Mouse (Mus musculus): Measurements from ENCODE around the gene Cp. TPM values are rescaled to one million over a fixed set of nuclear protein-coding genes. Genes with fewer than 3 reads are reported as not detected.
A peak's percentile ranks its signal among the peaks of the same experiment; 100 is the strongest.
"Not testable (repeated sequence)": the region's sequence is repeated elsewhere in the genome, so short reads cannot be mapped to it uniquely, and the experiment has no call there.

Gene Cp
- total RNA-seq (2015) (1.0 and 3.0 TPM in 2 replicates), total RNA-seq (2017) (3.0 and 3.6 TPM in 2 replicates)

DNA sequence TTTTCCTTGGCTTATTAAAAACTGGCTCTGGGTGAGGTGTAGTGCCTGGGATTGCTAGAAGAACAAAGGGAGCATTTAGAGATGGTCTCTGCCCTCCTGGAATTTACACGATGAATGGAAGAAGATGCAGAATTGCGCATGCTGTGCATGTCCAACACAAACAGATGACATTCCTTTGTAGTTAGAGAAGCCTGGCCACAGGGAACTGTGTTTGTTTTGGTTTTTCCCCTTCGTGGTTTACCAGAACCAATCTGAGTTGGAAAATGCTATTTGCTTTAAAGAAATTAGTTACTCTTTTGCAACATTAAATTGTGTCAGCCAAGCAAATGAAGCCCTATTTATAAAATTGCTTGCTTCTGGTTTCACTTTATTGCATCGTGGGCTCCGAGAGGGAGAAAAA is at the start of gene Cp:
Cp (plus strand) TSS at position 170 of the 400 bp plus-strand sequence.
- no peak for ATAC-seq (ENCODE audit: poor library complexity, severe bottlenecking)

DNA sequence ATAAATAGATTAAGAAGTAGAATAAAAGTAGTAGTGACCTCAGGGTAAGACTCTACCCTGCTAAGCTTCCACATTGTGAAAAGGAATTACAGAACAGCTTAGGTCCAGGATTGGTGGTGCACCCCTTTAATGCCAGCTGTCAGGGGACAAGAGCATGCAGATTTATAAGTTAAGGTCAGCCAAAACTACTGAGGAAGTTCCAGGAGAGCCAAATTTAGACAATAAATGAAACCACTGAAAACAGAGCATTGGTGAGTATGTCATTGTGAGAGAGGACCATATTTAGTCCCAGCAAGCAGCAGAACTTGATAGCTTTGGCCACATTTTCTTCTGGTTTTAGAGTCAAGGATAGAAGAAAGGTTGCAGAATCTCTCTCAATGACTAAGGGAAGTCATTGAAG is 8.3 kb upstream of the Cp start:
- ATAC-seq (ENCODE audit: poor library complexity, severe bottlenecking), result no peak

DNA sequence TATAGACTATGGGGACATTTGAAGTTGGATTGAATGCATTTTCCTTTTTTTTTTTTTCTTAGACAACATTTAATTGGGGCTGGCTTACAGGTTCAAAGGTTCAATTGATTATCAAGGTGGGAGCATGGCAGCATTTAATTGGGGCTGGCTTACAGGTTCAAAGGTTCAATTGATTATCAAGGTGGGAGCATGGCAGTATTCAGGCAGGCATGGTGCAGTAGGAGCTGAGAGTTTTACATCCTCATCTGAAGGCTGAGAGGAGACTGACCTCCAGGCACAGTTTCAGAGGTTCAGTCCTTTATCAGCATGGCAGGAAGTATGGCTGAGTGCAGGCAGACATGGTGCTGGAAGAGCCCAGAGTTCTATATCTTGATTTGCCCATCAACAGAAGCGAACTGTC is 7.5 kb upstream of the Cp start:
- not testable (repeated sequence) for ATAC-seq (ENCODE audit: poor library complexity, severe bottlenecking)

DNA sequence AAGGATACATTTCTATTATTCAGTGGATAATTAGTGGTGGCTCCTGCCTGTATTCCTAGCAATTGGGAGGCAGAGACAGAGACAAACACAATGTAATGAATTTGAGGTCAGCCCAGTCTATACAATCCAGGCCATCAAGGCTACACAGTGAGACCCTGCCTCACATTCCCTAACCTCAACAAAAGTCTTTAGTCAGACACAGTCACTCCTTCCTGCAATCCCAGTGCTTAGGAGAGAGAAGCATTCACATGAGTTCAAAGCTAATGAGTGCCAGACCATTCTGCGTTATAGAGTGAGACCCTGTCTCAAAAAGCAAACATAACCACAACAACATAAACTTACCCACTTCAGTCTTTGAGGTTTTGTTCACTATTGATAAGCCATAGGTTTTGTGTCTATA is 3.4 kb upstream of the Cp start:
- ATAC-seq (ENCODE audit: poor library complexity, severe bottlenecking), result no peak

DNA sequence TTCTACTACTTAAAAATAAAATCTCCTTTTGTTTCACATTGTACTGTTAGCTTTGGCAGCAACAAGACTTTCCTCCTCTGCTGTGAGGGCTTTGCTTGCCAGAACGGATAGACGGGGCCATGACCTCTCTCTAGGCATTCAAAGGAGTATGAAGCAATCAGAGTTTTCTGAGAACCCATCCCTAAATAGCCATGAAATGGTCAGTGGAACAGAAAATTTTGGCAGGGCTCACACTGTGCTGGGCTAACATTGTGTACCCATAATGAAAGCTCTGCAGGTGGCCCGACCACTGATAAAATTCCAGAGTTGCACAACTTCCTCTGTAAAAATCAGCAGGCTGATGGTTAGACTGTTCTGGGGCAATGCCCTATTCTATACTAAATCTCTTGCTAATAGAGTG is 3.0 kb upstream of the Cp start:
- ATAC-seq (ENCODE audit: poor library complexity, severe bottlenecking), result peak; percentile 67

DNA sequence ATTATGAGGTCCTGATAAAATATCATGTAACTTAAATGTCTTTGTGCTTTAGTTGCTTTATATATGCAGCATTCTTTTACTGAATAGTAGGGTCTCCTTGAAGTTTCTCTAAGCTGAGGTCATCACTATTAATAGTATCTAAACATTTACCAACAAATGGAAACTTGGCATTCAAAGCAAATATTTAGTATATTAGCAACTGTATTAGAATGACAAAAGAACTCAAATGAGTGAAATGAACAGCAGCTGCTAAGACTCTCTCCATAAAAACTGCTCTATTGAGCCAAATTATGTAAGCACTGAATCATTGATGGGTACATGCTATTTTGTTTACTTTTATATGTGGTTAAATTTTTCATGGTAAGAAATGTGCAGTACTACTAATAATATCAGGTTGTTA is 1.2 kb downstream of the Cp start:
- ATAC-seq (ENCODE audit: poor library complexity, severe bottlenecking), result no peak

DNA sequence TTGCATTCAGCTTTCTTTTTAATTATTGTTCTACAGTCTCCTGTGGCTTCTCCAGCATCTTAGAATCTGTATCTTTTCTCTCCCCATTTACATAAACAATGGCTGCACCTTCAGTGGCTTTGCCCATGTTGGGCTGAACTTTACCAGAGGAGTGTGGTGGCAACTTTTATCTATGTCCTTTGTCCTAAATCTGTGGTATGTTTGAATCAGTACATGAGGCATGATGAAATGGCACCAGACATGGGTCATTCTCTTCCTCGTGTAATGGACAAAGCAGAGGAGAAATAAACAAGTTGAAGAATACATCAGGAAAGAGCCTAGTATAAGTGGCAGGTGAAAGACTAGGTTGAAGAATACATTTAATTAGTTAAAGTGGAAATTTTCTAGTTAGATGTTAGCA is 2.1 kb downstream of the Cp start:
- no peak for ATAC-seq (ENCODE audit: poor library complexity, severe bottlenecking)

DNA sequence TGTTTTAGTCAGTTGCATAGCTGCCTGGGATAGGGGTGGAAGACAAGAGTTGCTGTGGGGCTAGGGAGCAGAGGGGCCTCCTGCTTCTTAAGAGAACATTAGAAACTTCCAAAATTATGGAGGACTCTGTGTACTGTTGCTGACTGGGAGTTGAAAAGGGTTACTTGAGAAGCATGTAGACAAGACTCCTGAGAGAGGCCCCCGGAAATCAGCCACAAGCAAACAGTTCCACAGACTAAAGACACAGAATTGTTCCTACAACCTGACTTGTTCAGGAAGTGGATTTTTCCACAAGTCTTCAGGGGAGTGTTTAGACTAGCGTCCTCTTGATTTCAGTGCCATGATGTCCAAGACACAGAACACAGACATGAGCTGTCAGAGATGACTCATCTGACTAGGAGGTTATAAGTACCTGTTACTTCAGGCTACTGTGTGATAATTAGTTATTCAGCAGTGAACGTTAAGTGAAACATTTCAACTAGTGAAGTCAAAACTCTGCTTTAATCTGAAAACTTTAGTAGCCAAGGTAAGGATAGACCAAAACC is 3.8 kb downstream of the Cp start:
- ATAC-seq (ENCODE audit: poor library complexity, severe bottlenecking), result no peak

DNA sequence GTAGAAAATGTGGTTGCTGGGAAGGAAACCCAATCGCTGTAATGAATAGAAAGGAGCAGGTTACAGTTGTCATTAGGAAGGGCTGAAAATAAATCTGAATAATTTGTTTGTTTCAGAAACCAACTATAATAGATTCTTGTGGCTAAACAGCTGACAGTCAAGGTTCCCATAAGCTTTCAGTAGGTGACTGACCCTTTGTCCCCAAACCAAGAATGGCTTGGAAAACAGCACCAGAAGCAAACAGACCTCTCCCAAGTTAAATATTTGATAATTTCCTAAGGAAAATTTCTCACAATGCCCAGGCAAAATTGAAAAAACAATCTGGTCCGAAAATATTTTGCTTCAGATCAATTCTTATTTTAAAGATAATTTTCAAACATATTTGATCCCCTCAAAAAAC is 4.5 kb downstream of the Cp start:
- ATAC-seq (ENCODE audit: poor library complexity, severe bottlenecking), result no peak

DNA sequence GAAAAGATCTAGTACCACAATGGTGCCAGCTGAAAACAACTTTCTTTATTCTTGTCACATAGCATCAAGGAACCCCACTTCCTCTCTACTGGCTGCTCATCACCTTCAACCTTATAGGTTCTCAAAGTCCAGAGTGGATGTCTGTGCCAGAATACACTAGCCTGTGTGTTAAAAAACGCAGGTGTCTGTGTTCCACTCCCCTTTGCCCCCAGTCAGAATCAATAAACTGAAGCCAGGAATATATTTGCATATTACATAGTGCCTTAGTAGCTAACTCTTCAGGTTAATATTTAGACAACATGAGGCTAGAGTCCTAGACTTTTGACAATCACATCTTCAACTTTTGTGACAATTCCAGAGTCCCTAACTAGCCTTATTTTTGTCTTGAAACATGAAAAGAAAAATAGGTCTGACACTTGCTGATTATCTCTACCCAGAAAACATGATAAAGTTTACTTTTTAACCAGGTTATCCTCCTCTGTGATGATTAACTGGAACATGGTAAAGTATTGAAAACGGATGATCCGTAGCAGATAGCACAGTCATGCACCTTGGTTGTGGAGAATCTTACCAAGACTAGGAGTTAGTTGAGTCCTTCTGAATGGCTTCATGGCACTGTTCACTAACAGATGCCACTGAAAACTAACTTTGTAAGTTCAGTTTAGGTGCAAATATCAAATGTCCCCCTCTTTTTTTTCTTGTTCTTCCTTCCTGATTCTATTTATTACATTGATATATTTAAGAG is 6.1 kb downstream of the Cp start:
- ATAC-seq (ENCODE audit: poor library complexity, severe bottlenecking), result no peak

DNA sequence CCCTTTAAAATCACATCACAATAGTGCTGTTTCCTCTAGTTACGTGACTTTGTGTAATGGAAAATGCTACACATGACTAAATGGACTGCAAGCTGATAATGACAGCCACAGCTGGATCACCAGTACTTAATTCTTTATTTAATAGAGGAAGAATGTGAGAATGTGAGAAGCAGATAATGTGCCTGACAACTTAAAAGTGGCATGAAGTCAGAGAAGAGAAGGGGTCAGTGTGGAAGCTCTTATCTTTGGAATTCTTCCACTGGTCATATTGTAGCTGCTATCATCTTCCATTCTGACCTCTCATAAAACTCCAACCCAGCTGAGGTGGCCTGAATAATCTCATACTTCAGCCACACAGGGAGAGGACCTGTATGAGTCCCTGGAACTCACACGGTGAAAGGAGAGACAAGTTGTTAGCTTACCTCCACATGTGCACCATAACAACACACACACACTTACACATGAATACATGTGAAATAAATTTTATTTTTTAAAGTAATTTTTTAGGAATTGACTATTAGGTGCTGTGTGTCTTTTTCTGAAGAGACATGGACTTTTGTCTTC is 7.9 kb downstream of the Cp start:
- ATAC-seq (ENCODE audit: poor library complexity, severe bottlenecking), result no peak

DNA sequence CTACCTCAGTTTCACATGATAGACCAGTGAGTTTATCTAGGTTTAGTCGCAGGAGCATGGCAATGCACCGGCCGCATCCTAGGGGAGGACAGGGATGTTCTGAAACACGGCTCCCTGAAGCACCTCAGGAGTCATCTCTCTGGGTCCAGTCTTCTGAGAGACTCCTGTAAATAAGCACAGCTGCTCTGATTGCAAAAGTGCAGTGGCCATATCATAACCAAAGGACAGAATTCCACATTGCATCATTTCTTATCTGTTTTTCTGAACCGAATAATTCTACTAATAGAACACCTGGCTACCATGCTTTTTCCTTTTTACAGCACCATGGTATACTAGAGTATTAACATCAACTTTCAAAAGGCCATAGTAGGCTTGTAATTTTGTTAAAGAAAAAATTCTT is 8.4 kb downstream of the Cp start:
- ATAC-seq (ENCODE audit: poor library complexity, severe bottlenecking), result no peak

DNA sequence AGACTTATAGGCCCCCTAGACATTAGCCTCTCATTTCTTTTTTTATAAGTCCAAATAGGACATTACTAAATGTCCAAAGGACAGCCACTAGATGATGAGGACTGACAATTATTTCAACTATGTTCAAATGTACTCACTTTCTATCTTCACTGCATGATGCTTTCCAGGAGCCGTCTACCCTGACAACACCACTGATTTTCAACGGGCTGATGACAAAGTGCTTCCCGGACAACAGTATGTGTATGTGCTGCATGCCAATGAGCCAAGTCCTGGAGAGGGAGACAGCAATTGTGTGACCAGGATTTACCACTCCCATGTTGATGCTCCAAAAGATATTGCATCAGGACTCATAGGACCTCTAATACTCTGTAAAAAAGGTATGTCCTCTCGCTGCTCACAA is 9.2 kb downstream of the Cp start:
- ATAC-seq (ENCODE audit: poor library complexity, severe bottlenecking), result no peak

DNA sequence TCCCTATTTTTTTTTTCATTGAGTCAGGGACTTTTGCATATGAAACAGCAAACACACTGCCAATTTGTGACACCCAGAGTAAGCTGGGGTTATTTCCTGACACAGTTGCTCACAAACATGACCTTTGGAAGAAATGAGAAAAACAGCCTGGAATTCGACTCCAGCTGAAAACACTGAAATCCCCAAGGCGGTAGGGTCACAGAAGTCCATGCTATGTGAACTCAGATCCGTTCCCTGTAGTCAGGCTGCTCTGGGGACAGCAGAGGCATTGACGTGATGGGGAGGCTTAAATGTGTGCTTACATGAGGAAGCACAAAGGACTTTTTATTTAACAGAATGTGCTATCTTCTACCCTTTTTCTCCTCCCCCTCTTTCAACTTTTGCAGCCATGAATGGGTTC is 21.6 kb downstream of the Cp start:
- no peak for ATAC-seq (ENCODE audit: poor library complexity, severe bottlenecking)

DNA sequence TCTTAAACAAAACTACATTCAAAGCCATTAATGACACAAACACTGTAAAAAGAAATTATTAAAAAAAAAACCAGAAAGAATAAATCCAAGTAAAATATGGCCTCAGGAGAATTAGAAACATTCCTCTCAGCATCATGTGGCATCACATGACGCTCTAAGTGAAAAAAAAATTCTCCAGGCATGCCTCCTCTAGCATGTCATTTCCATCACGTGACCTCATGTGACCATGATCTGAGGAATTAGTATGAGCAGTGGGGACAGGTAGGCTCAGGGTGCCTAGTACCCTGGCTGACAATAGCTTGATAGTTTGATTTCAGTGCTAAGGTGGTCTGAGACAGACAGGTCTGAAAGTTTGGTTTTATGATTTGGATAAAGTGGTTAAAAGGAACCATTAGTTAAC is 24.3 kb downstream of the Cp start:
- no peak for ATAC-seq (ENCODE audit: poor library complexity, severe bottlenecking)

DNA sequence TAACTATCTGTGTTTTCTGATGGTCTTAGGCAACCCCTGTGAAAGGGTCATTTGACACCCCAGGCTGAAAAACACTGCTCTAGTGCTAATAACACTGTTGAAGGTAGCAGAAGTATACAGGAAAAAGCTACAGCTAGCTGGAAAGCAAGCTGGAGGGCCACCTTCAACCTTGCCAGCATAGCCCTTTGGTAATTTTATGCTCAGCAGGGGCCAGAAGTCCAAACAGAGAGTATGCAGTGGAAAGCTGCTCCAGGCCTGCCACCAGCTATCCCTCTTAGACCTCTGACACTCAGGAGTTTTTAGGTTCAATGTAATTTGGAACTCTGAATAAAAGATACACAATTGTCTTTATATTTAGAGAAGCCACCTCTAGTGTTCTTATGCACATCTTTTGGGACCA is 26.0 kb downstream of the Cp start:
- ATAC-seq (ENCODE audit: poor library complexity, severe bottlenecking), result no peak

DNA sequence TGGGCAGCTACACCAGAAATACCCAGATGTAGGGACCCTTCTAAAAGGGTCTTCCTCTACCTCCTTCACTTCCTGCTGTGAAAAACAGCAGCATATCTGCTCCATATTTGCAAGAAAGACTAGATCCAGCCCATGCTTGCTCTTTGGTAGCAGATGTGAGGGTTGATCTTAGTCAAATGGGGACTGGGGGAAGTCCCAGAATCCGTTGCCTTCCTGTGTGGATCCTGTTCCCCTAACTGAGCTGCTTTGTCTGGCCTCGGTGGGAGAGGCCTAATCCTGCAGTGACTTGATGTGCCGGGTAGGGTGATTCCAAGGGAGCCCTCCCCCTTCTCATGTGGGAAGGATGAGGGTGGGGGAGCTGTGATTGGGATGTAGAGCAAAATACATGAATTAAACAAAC is 29.3 kb downstream of the Cp start:
- ATAC-seq (ENCODE audit: poor library complexity, severe bottlenecking), result no peak

DNA sequence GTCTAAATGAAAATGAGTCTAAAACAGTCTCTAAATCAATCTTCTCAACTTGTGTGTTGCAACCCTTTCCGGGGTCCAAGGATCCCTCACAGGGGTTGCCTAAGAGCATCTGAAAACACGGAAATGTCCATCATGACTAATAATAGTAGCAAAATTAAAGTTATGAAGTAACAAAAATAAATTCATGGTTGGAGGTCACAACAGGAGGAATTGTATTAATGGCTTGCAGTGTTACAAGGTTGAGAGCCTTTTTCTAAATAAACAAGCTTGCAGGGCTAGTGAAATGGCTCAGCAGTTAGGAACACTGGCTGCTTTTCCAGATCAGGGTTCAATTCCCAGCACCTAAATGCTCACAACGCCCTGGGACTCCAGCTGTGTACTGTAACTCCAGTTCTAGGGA is 33.2 kb downstream of the Cp start:
- no peak for ATAC-seq (ENCODE audit: poor library complexity, severe bottlenecking)

DNA sequence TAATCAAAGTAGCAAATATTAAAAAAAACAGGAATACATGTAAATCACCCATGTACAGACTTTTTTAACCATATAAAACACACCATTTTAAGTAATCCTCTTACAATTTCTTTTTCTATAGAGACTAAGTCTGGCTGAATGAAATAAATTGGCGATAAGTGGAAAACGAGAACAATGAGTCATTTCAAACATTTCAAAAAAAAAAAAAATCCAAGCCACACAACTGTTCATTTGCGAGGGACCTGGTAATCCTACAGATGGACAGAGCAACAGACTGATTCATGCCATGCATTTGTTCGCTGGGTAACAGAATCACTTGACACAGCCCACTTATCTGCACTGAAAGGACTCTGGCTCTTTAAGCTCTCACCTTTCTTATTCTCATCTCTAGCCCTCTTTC is 35.5 kb downstream of the Cp start:
- no peak for ATAC-seq (ENCODE audit: poor library complexity, severe bottlenecking)

DNA sequence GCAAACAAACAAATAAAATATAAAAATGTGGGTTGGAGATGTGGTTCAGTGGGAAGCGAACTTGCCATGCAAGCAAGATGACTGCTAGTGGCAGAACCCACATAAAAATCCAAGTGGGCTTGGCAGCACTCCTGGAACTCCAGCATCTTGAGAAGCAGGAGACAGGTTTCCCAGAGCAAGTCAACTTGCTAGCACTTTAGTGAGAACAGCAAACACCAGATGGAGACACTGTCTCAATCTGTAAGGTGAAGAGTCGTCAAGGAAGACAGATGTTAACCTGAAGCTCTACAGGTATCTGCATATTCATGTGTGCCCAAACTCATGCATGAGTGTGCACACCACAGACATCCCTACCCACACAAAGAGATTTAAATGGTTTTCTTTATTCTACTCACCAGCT is 42.7 kb downstream of the Cp start:
- no peak for ATAC-seq (ENCODE audit: poor library complexity, severe bottlenecking)

DNA sequence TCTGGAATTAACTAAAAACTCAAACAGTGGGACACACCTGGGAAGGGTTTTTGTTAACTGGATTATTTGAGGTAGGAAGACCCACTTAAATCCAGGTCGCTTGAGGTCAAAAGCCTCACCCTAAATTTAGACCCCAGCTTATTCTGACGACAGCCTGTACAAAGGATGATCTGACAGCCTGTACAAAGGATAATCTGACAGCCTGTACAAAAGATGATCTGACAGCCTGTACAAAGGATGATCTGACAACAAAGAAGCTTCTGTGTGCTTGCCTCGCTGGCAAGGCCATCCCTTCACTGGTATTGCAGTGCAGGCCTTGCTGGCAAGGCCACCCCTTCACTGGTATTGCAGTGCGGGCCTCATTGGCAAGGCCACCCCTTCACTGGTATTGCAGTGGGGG is 44.0 kb downstream of the Cp start:
- no peak for ATAC-seq (ENCODE audit: poor library complexity, severe bottlenecking)

DNA sequence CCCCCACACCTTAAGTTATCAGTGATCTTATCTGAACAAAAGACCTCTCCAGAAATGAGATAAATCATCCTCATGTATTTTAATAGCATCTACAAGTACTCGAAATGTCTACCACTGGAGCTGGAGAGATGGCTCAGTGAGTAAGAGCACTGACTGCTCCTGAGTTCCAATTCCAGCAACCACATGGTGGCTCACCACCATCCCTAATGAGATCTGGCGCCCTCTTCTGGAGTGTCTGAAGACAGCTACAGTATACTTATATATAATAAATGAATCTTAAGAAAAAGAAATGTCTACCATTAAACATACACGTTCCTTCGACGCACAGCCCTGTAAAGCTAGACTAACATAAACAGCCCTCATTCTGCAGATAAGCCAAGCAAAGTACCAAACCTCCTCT is 45.9 kb downstream of the Cp start:
- ATAC-seq (ENCODE audit: poor library complexity, severe bottlenecking), result no peak

DNA sequence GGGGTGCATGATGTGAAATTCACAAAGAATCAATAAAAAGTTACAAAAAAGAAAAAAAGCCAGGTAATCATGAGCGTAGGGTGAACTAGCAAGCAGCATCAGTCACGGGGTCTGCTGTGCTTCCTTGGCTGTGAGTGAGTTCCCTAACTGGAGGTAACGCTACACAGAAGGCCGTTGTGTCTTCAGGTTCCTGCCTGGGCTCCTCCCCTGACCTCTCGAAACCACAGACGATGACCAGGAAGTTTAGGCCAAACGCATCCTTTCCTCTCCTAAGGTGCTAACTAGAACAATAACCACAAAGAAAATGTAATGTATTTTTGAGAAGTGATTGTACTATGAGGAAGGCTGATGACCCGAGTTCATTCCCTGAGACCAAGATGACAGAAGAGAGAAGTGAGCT is 47.6 kb downstream of the Cp start:
- ATAC-seq (ENCODE audit: poor library complexity, severe bottlenecking), result peak; percentile 97

Measured in megakaryocyte, adult 5-6 weeks (primary cell).